Mouse (Mus musculus): ENCODE measurements around the gene B3gnt5. TPM values are rescaled to one million over a fixed set of nuclear protein-coding genes. Genes with fewer than 3 reads are reported as not detected.
A peak's percentile ranks its signal among the peaks of the same experiment; 100 is the strongest.
"Not testable (repeated sequence)": the region's sequence is repeated elsewhere in the genome, so short reads cannot be mapped to it uniquely, and the experiment has no call there.

The B3gnt5 gene
- 11.4 and 13.4 TPM in 2 replicates for total RNA-seq (2014; rRNA removed; ENCODE audit: low replicate concordance)
- polyA plus RNA-seq (2015; fragmentation: Nextera tagmentation; extraction: Ambion mirVana), result 2.8 and 4.5 TPM in 2 replicates

GRCm38 (mm10) chr16:19760074-19760473 is at the start of gene B3gnt5:
Gene B3gnt5 (plus strand): TSS chr16:19760208.
- under 1% methylated on average over 15 of the region's 15 CpGs for WGBS
- Histone ChIP-seq H3K4me1 (ENCODE audit: control insufficient read depth, insufficient read depth) (no peaks in the 10 kb centered on the region), H3K27me3 (ENCODE audit: control insufficient read depth, insufficient read depth, low read length) (no peaks in the 10 kb centered on the region), H3K9me3 (replicated peaks; ENCODE audit: control insufficient read depth, low read length) (no peaks in the 10 kb centered on the region), H3K4me3 (ENCODE audit: low read depth, low read length) (peak within 1 kb of the TSS; percentile 80), H3K27ac (ENCODE audit: low read depth) (peak within 1 kb of the TSS; percentile 61), H3K9ac (replicated peaks; ENCODE audit: low read depth, low read length) (peak within 1 kb of the TSS; percentile 73), H3K36me3 (replicated peaks; ENCODE audit: control insufficient read depth, insufficient read depth, low read length) (no peaks in the 10 kb centered on the region), H3K4me2 (ENCODE audit: low read depth, low read length) (peak within 1 kb of the TSS; percentile 99)
- DNase-seq (ENCODE audit: low spot score), result peak; percentile 89
- TF ChIP-seq EP300 (IDR thresholded peaks at IDR 0.05; ENCODE audit: low read depth) (no peak), CTCF (IDR thresholded peaks at IDR 0.05; ENCODE audit: low read depth) (no peak)
- ATAC-seq (ENCODE audit: insufficient read depth, low read depth), result peak; percentile 95

- Histone ChIP-seq H3K36me3 (replicated peaks; ENCODE audit: control insufficient read depth, insufficient read depth, low read length) (no peaks in the 10 kb centered on the region), H3K4me3 (ENCODE audit: low read depth, low read length) (no peak overlapping the region), H3K9ac (replicated peaks; ENCODE audit: low read depth, low read length) (no peak overlapping the region), H3K9me3 (replicated peaks; ENCODE audit: control insufficient read depth, low read length) (no peaks in the 10 kb centered on the region), H3K27me3 (ENCODE audit: control insufficient read depth, insufficient read depth, low read length) (no peaks in the 10 kb centered on the region), H3K4me2 (ENCODE audit: low read depth, low read length) (no peak overlapping the region), H3K27ac (ENCODE audit: low read depth) (no peak overlapping the region), H3K4me1 (ENCODE audit: control insufficient read depth, insufficient read depth) (no peaks in the 10 kb centered on the region)
- no peak for ATAC-seq (ENCODE audit: insufficient read depth, low read depth)
- no peak for DNase-seq (ENCODE audit: low spot score)
- WGBS, result 8% methylated on average over 2 of the region's 2 CpGs
- TF ChIP-seq EP300 (IDR thresholded peaks at IDR 0.05; ENCODE audit: low read depth), result no peak
- TF ChIP-seq CTCF (IDR thresholded peaks at IDR 0.05; ENCODE audit: low read depth), result no peak
These were observed 39.0 kb upstream of the B3gnt5 start for GRCm38 (mm10) chr16:19720959-19721358.

- not testable (repeated sequence) for H3K9ac ChIP-seq (replicated peaks; ENCODE audit: low read depth, low read length); H3K9me3 ChIP-seq (replicated peaks; ENCODE audit: control insufficient read depth, low read length); H3K36me3 ChIP-seq (replicated peaks; ENCODE audit: control insufficient read depth, insufficient read depth, low read length); H3K27ac ChIP-seq (ENCODE audit: low read depth); H3K4me3 ChIP-seq (ENCODE audit: low read depth, low read length); H3K4me2 ChIP-seq (ENCODE audit: low read depth, low read length); H3K27me3 ChIP-seq (ENCODE audit: control insufficient read depth, insufficient read depth, low read length); ATAC-seq (ENCODE audit: insufficient read depth, low read depth); H3K4me1 ChIP-seq (ENCODE audit: control insufficient read depth, insufficient read depth)
- WGBS, result 26% methylated on average over 2 of the region's 2 CpGs
- peak; percentile 57 for DNase-seq (ENCODE audit: low spot score)
- peak; percentile 57 for TF ChIP-seq CTCF (IDR thresholded peaks at IDR 0.05; ENCODE audit: low read depth)
These were observed 35.9 kb upstream of the B3gnt5 start for GRCm38 (mm10) chr16:19724139-19724538.

DNA sequence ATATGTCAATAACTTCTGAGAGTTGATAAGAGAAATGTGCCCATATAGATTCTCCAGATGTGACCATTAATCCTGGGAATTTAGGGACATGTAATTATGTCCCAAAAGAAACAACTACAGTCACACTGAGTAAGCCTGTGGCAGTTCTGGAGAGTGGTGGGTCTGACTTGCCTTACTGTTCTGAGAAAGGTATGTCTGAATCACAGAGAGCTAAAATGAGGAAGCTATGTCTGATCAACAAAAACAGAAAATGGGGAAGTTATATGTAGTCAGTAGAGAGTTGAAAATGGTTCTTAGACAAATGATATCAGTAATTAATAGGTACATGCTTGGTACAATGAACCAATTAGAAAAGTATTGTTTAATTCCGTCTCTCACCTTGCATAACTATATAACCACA is 27.1 kb upstream of the B3gnt5 start:
- H3K27ac ChIP-seq (ENCODE audit: low read depth), result no peak overlapping the region
- no peaks in the 10 kb centered on the region for H3K4me1 ChIP-seq (ENCODE audit: control insufficient read depth, insufficient read depth)
- ATAC-seq (ENCODE audit: insufficient read depth, low read depth) (no peak), DNase-seq (ENCODE audit: low spot score) (no peak)
- H3K4me2 ChIP-seq (ENCODE audit: low read depth, low read length), result no peak overlapping the region
- no peaks in the 10 kb centered on the region for H3K36me3 ChIP-seq (replicated peaks; ENCODE audit: control insufficient read depth, insufficient read depth, low read length)
- no peak overlapping the region for H3K9ac ChIP-seq (replicated peaks; ENCODE audit: low read depth, low read length)
- TF ChIP-seq CTCF (IDR thresholded peaks at IDR 0.05; ENCODE audit: low read depth) (no peak), EP300 (IDR thresholded peaks at IDR 0.05; ENCODE audit: low read depth) (no peak)
- no peaks in the 10 kb centered on the region for H3K27me3 ChIP-seq (ENCODE audit: control insufficient read depth, insufficient read depth, low read length)
- no peaks in the 10 kb centered on the region for H3K9me3 ChIP-seq (replicated peaks; ENCODE audit: control insufficient read depth, low read length)
- 77% methylated on average over 1 of the region's 1 CpGs for WGBS
- no peak overlapping the region for H3K4me3 ChIP-seq (ENCODE audit: low read depth, low read length)

DNA sequence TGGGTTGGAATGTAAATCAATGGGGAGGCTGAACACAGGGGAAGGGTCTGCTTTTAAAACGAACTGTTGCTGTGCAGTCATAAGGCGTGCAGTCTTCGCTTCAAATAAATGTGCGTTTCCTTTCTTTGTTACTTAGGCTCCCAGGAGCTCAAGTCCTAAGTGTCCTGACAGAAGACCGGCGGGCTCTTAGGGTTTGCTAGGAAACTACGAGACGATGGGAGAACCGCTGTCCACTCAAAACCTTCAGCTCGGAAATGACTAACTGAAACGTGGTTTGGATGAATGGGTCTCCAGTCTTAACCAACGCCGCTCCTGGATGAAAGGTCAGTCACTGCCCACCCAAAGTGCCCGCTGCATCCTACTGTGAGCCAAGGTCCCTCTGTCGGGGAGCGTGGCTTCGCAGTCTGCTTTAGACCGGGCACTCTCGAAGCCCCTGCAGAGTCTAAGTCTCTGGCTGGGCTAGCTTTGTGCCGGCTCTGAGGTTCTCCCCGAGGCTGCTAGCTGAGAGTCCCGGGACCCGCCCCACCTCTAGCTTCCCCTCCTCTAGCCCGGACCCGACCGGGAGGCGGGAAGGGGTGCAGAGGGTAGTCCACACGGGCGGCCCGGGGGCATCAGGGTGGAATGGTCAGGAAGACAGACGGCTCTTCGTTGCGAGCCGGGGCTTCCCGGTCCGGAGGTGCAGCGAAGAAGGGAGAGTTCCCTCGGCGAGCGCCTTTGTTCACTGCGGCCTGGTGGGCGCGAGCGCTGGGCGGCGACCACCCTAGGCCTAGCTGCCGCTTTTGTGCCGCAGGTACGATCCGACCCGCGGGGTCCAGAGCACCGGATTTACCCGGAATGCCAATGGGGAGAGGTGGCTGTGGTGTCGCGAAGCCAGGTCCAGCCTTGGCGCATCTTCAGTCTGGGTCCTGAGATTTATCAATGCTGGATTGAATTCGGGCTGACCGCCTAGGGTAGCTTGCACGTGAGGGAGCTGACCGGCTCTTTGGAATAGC is 793 bp downstream of the B3gnt5 start:
- H3K4me3 ChIP-seq (ENCODE audit: low read depth, low read length), result peak overlapping the region; percentile 80
- peak overlapping the region; percentile 73 for H3K9ac ChIP-seq (replicated peaks; ENCODE audit: low read depth, low read length)
- peak; percentile 33 for DNase-seq (ENCODE audit: low spot score)
- H3K9me3 ChIP-seq (replicated peaks; ENCODE audit: control insufficient read depth, low read length), result no peaks in the 10 kb centered on the region
- H3K27ac ChIP-seq (ENCODE audit: low read depth), result peak overlapping the region; percentile 61
- WGBS, result under 1% methylated on average over 56 of the region's 61 CpGs
- H3K27me3 ChIP-seq (ENCODE audit: control insufficient read depth, insufficient read depth, low read length), result no peaks in the 10 kb centered on the region
- H3K36me3 ChIP-seq (replicated peaks; ENCODE audit: control insufficient read depth, insufficient read depth, low read length), result 0 out of 2 replicates have a peak, but pooled peaks cover 5% of the 10 kb centered on the region
- TF ChIP-seq CTCF (IDR thresholded peaks at IDR 0.05; ENCODE audit: low read depth), result no peak
- ATAC-seq (ENCODE audit: insufficient read depth, low read depth), result peak; percentile 63
- H3K4me2 ChIP-seq (ENCODE audit: low read depth, low read length), result peak overlapping the region; percentile 99
- no peaks in the 10 kb centered on the region for H3K4me1 ChIP-seq (ENCODE audit: control insufficient read depth, insufficient read depth)
